Mouse (Mus musculus): ENCODE measurements around the gene Rabgef1.
"Not testable (repeated sequence)": the region's sequence is repeated elsewhere in the genome, so short reads cannot be mapped to it uniquely, and the experiment has no call there.

Gene Rabgef1

GRCm38 (mm10) chr5:130216781-130217180 lies 45.2 kb downstream of the Rabgef1 start, which contains the start of gene Tmem248:
Gene Tmem248, plus strand, starts transcription at chr5:130217081.
- DNase-seq (ENCODE audit: low spot score in 2 of 2), result no peak

DNA sequence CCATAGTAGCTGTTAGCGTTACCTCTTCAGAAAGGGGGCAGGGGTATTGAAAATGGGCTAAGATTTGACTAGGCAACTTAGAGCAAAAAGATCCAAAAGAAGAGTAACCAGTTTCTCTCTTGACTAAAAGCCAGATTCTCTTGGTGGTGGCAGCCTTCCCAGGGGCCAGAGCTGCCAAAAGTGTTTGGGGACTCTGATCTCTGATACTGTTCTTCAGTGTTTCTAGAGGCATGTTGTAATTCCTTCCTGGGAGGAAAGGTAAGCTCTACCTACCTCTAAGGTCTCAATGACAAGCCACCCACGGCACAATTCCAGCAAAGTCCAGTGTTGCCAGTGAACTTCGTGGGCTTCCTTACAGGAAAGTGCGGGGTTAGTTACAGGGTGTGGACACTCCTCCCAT lies 45.8 kb downstream of the Rabgef1 start:
- no peak for DNase-seq (ENCODE audit: low spot score in 2 of 2)

DNA sequence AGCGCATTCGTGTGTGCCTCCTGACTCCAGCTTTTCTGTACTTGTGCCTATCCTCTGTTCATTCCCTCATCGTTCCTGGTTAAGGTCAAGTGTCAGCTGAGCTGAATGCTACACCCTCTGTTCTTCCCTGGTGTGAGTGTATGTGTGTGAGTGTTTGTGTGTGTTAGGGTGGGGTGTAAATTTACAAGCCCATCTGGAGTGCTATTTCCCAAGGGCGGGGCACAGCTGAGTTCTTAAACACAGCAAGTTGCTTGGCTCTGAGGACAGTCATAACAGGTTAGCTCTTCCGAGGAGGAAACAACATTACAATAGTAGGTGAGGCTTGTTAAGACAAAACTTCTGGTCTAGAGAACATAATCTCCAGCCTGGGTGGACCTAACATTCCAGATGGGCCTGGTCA lies 46.7 kb downstream of the Rabgef1 start:
- DNase-seq (ENCODE audit: low spot score in 2 of 2), result no peak

GRCm38 (mm10) chr5:130221316-130221715 lies 49.7 kb downstream of the Rabgef1 start:
- DNase-seq (ENCODE audit: low spot score in 2 of 2), result no peak

DNA sequence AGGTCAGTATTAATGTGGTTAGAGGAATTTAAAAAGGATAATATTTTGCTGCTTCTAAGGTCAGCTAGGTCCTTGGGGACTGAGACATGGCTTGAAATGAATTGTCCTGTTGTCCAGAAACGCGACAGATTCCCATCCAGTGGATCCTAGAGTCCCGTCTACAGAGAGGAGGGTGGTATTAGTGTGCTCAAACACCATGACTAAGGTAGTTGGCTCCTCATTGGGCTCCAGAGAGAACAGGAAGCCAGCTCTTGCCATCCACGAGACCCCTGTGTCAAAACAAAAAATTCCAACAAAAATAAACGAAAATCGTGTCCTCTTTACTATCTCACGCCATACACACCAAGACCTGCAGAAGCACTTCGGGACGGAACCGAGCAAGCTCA lies 50.2 kb downstream of the Rabgef1 start:
- DNase-seq (ENCODE audit: low spot score in 2 of 2), result no peak

- peak; percentile 91 to 96 for DNase-seq (ENCODE audit: low spot score in 2 of 2)
These were observed 50.8 kb downstream of the Rabgef1 start for GRCm38 (mm10) chr5:130222146-130223004.

DNA sequence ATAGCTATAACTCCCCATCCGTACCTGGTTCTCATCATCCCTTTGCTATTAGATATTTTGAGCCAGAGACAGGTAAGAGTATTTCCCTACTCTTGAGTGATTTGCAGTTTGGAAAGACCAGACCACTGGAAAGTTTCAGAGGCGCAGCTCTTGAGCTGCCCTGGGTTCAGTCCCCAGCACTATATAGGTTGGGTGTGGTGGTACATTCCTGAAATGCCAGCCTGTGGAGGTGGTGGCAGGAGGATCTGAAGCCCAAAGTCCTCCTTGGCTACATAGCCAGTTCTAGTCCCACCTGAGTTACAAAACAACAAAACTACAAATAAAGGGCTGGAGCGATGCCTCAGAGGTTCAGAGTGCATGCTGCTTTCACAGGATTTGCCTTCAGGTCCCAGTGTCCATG lies 55.2 kb downstream of the Rabgef1 start:
- no peak for DNase-seq (ENCODE audit: low spot score in 2 of 2)

GRCm38 (mm10) chr5:130228120-130228519 lies 56.5 kb downstream of the Rabgef1 start:
- no peak for DNase-seq (ENCODE audit: low spot score in 2 of 2)

GRCm38 (mm10) chr5:130236302-130236701 lies 64.7 kb downstream of the Rabgef1 start:
- DNase-seq (ENCODE audit: low spot score in 2 of 2), result no peak

DNA sequence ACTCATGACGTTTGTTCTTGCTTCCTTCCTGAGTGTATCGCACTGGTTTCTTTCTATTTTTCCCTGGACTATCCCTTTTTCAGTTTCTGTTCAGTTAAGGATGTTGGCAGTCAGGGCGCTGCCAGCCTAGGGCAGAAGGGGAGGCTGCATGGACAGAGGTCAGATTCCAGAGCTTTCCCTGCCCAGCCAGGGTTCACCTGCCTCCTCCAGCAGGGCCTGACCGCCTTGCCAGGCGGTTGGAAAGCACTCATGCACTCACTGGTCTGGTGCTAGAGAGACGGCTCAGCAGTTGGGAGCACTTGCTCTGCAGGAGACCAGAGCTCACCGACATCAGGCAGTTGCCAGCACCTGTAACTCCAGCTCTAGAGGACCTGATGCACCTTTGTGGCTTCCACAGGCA lies 67.6 kb downstream of the Rabgef1 start:
- DNase-seq (ENCODE audit: low spot score in 2 of 2), result no peak

GRCm38 (mm10) chr5:130239856-130240255 lies 68.3 kb downstream of the Rabgef1 start:
- DNase-seq (ENCODE audit: low spot score in 2 of 2), result no peak

GRCm38 (mm10) chr5:130241426-130241825 lies 69.8 kb downstream of the Rabgef1 start:
- no peak for DNase-seq (ENCODE audit: low spot score in 2 of 2)

DNA sequence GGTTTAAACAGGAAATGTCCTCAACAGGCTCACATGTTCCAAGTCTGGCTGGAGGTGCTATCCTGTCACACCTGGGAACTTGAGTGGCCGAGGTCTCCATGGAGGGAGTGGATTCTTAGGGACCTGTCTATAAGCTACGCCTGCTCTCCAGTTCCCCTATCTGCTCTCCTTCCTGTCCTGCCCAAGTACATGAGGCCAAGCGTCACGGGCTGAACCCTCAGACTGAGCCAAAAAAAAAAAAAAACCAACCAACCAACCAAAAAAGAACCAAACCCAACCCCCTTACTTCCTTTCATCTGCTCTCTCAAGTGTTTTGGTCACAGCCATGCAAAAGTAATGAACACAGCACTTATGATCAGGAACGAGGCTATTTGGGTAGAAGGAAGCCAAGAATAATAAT lies 76.2 kb downstream of the Rabgef1 start:
- no peak for DNase-seq (ENCODE audit: low spot score in 2 of 2)

- no peak for DNase-seq (ENCODE audit: low spot score in 2 of 2)
These were observed 82.8 kb downstream of the Rabgef1 start for GRCm38 (mm10) chr5:130254164-130255016.

DNA sequence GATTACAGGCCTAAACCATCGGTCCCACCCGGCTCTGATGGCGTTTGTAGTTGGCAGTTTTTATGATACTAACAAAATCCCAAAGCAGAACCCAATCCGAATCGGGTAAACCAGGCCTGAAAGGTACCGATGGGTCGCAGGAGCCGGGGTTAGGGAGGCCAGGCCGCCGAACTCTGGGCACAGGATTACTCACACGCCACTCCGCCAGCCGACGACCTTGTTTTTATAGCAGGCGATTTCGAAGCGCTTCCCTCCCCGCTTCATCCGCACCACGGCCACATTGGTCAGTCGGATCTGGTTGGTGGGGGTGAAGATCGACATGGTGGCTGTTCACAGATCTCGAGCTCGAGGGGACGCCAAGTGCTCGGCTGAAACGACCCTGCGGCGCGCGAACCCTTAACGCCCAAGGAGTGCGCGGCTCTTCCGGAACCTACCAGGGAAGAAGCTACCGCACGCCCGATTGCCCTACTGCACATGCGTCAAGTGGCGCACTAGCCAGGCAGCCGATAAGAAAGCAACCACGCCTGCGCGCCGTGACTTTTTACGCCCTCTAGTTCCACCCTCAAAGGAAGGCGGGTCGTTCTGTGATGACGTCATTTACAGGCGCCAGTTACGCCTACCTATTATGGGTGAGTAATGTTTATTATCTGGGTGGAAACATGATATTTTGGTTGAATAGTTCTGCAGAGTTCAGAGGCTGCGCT lies 83.6 kb downstream of the Rabgef1 start, which contains the start of the genes Sbds and Tyw1:
Gene Sbds (minus strand): TSS at position 514 of the 704 bp plus-strand sequence.
Gene Tyw1 (plus strand): TSS at position 603 of the 704 bp plus-strand sequence.
- peak; percentile 95 to 96 for DNase-seq (ENCODE audit: low spot score in 2 of 2)

DNA sequence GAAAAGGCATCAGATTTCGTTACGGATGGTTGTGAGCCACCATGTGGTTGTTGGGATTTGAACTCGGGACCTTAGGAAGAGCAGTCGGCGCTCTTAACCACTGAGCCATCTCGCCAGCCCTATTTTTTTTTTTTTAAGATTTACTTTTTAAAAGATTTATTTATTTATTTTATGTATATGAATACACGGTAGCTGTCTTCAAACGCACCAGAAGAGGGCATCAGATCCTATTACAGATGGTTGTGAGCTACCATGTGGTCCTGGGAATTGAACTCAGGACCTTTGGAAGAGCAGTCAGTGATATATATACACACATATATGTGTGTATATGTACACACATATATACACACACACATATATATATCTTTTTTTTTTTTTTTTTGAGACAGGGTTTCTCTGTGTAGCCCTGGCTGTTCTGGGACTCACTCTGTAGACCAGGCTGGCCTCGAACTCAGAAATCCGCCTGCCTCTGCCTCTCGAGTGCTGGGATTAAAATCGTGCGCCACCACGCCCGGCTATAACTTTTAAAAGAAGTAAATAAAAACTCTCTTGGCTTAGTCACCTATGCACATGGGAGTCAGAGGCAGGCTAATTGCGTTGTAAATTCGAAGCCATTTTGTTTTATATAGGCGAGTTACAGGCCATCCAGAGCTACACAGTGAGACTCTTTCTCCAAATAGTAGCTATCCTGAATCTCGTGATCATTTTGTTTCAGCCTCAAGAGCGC lies 84.4 kb downstream of the Rabgef1 start:
- not testable (repeated sequence) for DNase-seq (ENCODE audit: low spot score in 2 of 2)

- peak; percentile 78 to 84 for DNase-seq (ENCODE audit: low spot score in 2 of 2)
These were observed 85.2 kb downstream of the Rabgef1 start for GRCm38 (mm10) chr5:130256678-130257271.

DNA sequence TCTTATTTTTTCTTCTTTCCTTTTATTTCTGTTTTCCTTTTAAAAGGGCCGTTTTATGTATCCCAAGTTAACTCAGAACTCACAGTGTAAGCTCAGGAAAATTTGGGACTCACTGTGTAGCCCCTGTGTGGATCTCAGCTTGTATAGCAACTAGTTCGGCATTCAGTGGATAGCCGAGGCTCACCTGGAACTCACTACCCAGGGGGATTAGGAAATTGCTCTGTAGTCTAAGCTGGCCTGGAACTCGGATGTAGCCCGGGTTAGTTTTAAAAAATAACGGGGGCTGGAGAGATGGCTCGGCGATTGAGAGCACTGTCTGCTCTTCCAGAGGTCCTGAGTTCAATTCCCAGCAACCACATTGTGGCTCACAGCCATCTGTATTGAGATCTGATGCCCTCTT lies 85.7 kb downstream of the Rabgef1 start:
- DNase-seq (ENCODE audit: low spot score in 2 of 2), result no peak

GRCm38 (mm10) chr5:130263454-130263853 lies 91.9 kb downstream of the Rabgef1 start:
- DNase-seq (ENCODE audit: low spot score in 2 of 2), result no peak

Data from spleen, postnatal 14 days (tissue).